Mouse (Mus musculus) bone marrow macrophage, adult 2 months (primary cell): ENCODE measurements around the gene Hdgfl2. TPM values are rescaled to one million over a fixed set of nuclear protein-coding genes. Genes with fewer than 3 reads are reported as not detected.
A peak's percentile ranks its signal among the peaks of the same experiment; 100 is the strongest.

ENCODE experiments used
- H3K27ac ChIP-seq: 2 replicates; pipeline ENCODE4 v1.5.1; 2012; ENCODE audit warnings: low read depth, low read length; ENCODE audit not compliant: insufficient read depth
- H3K4me1 ChIP-seq: 2 replicates; pipeline ENCODE4 v1.6.1; 2012; ENCODE audit warnings: low read length; ENCODE audit not compliant: control insufficient read depth, insufficient read depth
- H3K4me3 ChIP-seq: 2 replicates; pipeline ENCODE4 v1.5.1; 2012; ENCODE audit warnings: mild to moderate bottlenecking, low read length, moderate library complexity; ENCODE audit not compliant: insufficient read depth
- CTCF ChIP-seq: IDR thresholded peaks from 2 replicates; pipeline ENCODE4 v1.5.1; 2012; ENCODE audit warnings: low read depth, mild to moderate bottlenecking, low read length, moderate library complexity
- POLR2A ChIP-seq: IDR thresholded peaks from 2 replicates; pipeline ENCODE4 v1.6.1; 2012; ENCODE audit warnings: mild to moderate bottlenecking, low read depth, low read length, borderline replicate concordance
- polyA plus RNA-seq: library from polyadenylated mRNA; stranded (reverse); fragments of >200 nt; gene quantifications from 2 replicates; pipeline ENCODE4 v1.2.4, GENCODE M21; 2012; ENCODE audit not compliant: missing spikeins, insufficient read depth, insufficient read length

The Hdgfl2 gene
- polyA plus RNA-seq, 1 experiment, result 33.0 TPM

GRCm38 (mm10) chr17:56124377-56125275 lies 45.2 kb downstream of the Hdgfl2 start:
- no peak overlapping the region for H3K27ac ChIP-seq
- no peak overlapping the region for H3K4me3 ChIP-seq
- H3K4me1 ChIP-seq, result peaks cover 3% of the 10 kb centered on the region

DNA sequence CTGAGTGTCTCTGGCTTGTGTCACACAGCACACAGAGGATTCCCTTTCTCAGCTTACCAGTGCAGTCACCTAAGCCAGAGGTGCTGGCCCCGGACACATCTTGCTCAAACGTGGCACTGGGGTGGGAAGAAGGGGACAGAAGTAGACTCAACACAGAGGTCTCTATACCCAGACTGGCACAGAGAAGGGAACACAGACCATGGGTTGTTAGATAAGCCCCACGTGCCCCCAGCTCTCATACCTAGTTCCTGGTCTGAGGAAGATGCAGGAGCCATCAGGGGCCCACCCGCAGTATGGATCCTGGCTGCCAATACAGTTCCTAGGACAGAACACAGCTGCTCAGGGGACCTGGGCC lies 45.8 kb downstream of the Hdgfl2 start:
- no peak overlapping the region for H3K4me3 ChIP-seq
- H3K4me1 ChIP-seq, result 0 out of 2 replicates have a peak, but pooled peaks cover 2% of the 10 kb centered on the region
- TF ChIP-seq CTCF (no peak), POLR2A (no peak)
- no peak overlapping the region for H3K27ac ChIP-seq

More at GRCm38 (mm10) chr17:56124377-56125275, 45.2 kb downstream of the Hdgfl2 start:
- TF ChIP-seq CTCF (peak; percentile 90), POLR2A (no peak)

DNA sequence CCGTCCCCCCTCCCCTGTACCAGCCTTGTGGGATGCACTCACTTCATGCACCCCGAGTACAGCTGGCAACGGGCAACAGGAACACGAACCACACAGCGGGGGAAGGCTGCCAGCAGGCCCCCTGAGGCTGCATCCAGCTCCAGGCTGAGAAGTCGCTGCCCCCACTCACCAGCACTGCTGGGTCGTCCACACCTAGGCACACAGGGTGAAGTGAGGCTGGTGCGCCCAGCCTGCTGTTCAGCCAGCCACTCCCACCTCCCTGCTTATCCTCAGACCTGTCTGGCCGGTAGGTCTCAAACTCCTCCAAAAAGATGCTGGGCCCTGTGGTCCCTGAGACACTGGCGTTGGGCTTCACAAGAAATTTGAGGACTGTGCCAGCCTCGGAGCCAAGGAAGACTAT lies 46.7 kb downstream of the Hdgfl2 start:
- H3K27ac ChIP-seq, result no peak overlapping the region
- TF ChIP-seq POLR2A (no peak), CTCF (no peak)
- H3K4me3 ChIP-seq, result no peak overlapping the region
- 0 out of 2 replicates have a peak, but pooled peaks cover 2% of the 10 kb centered on the region for H3K4me1 ChIP-seq

DNA sequence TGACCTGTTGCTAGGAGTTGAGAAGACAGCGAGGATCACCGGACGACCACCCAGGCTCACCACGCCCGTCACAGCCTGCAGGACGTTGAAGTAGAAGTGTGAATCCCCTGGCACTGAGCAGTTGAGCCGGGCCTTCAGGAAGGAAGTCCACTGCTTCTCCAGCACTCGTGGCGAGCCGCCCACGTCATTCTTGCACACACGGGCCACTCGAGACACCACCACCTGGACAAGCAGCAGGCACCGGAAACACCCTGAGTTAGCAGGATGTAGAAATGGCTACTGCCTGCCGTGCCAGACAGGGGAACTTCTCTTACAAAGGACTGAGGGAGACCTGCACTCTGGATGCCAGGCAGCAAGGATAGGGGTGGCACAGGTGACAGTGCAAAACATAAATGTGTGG lies 48.8 kb downstream of the Hdgfl2 start:
- TF ChIP-seq CTCF (no peak), POLR2A (no peak)
- Histone ChIP-seq H3K4me1 (no peaks in the 10 kb centered on the region), H3K27ac (no peak overlapping the region), H3K4me3 (no peak overlapping the region)

DNA sequence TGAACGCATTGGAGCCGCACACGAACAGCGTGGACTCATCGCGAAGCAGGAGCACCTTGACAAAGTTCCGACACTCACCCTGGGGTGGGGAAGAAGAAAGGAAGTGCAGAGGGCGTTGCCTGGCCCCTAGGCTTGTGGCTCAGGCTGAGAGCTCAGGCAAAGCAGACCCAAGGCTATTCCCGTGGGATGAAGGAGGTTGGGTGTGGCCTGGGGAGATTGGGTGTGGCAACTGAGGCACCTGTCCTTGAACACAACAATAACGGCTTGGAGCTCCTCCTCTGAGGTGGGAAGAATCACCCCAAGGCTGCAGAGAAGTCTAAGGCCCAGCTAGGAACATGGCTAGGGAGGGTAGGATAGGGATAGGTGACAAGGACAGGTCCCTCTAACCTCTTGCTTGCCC lies 51.7 kb downstream of the Hdgfl2 start:
- TF ChIP-seq CTCF (no peak), POLR2A (no peak)
- Histone ChIP-seq H3K4me1 (0 out of 2 replicates have a peak, but pooled peaks cover 2% of the 10 kb centered on the region), H3K4me3 (no peak overlapping the region), H3K27ac (no peak overlapping the region)

- H3K4me1 ChIP-seq, result 0 out of 2 replicates have a peak, but pooled peaks cover 2% of the 10 kb centered on the region
- no peak overlapping the region for H3K4me3 ChIP-seq
- no peak overlapping the region for H3K27ac ChIP-seq
- no peak for TF ChIP-seq POLR2A
- peak; percentile 94 for TF ChIP-seq CTCF
These were observed 52.4 kb downstream of the Hdgfl2 start for GRCm38 (mm10) chr17:56131814-56132213.

- H3K4me3 ChIP-seq, result peak overlapping the region; percentile 51
- H3K4me1 ChIP-seq, result 0 out of 2 replicates have a peak, but pooled peaks cover 2% of the 10 kb centered on the region
- TF ChIP-seq CTCF, result peak; percentile 77
- no peak for TF ChIP-seq POLR2A
- peak overlapping the region; percentile 95; the same call in 1 of the 2 replicates for H3K27ac ChIP-seq
These were observed 53.2 kb downstream of the Hdgfl2 start for GRCm38 (mm10) chr17:56132661-56133060.

DNA sequence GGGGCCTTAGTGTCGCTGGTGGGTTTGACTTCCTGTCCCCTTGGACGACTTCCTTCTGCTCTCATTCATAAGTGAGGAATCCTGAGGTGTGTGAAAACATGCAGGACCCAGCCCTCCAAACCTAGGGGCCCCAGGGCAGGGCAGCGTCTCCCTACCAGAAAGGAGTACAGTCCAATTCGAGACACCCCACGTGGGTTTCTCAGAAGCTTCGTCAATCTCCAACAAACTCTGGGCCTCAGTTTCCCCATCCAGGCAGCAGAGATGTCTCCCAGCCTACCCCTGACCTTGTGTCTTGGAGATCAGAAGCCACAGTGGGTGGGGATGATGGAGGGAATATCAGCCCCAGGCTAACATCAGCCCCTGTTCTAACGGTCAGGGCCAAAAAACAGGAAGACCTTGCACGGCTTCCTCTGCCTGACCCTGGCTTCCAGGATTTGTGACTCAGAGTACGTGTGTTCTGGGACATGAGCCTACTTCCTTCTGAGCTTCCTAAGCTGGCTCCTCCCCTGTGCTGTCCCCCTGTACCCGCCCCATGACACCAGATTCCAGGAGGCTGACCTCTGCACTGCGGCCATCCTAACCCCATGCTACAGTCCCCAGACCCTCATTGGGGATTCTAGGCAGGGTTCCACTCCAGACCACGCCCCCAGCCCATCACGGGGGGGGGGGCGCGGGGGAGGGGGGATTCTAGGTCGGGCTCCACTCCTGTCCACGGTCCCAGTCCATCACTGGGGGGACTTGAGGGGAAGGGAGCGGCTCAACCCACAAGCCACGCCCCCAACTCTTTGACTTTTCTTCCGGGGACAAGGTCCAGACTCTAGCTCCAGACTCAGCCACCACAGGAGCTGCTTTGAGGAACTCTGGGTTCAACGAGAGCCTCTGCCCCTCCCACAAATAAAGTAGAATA lies 54.3 kb downstream of the Hdgfl2 start:
- Histone ChIP-seq H3K4me1 (0 out of 2 replicates have a peak, but pooled peaks cover 2% of the 10 kb centered on the region), H3K4me3 (peak overlapping the region; percentile 76), H3K27ac (peak overlapping the region; percentile 95)
- TF ChIP-seq POLR2A (no peak; the same call in 1 of the 2 replicates), CTCF (no peak)

DNA sequence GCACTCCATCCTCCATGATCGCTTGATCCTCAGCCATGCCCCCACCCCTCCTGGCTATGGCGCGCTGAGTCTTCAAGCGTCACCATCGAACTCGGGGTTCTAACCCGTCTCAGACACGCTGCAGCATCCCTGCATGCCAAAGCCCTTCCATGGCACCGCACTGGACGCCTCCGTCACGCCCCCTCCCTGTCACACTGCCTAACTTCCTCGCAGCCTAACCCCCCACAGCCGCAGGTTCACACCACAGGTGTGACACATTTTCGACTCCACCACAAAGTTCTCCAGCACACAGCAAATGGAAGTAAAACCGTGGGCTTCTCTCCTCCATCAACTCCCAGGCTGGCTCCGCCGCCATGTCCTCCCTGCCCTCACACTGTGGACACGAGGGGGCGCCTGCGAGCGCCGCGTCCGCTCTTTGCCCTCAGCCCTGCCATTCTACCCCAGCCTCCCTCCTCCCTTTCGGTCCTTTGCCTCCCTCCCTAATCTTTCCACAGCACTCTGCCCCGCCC lies 55.1 kb downstream of the Hdgfl2 start:
- TF ChIP-seq CTCF (peak; percentile 93), POLR2A (no peak)
- H3K27ac ChIP-seq, result peak overlapping the region; percentile 56
- 0 out of 2 replicates have a peak, but pooled peaks cover 2% of the 10 kb centered on the region for H3K4me1 ChIP-seq
- peak overlapping the region; percentile 58 for H3K4me3 ChIP-seq

DNA sequence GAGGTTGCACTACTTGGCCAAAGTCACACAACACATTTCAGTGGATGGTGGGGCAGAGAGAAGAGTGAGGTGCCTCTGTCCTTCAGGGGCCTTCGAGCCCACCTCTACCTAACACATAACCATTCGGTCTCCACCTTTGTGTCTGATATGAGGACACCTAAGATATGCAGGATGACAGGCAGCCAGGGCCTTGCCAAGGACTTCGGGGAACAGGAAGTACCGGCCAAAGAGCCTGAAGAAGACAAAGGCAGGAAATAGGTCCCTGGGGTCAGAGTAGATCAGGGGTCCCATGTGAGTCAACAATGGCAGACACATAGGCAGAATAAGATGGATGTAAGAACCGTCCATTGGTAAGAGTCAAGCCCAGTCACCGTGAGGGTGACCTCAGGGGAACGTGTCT lies 57.1 kb downstream of the Hdgfl2 start:
- Histone ChIP-seq H3K4me1 (0 out of 2 replicates have a peak, but pooled peaks cover 2% of the 10 kb centered on the region), H3K4me3 (no peak overlapping the region), H3K27ac (no peak overlapping the region)
- TF ChIP-seq CTCF, result no peak
- no peak for TF ChIP-seq POLR2A
